Mouse (Mus musculus) hematopoietic stem cell, adult 5-6 weeks (primary cell): Measurements from ENCODE around the gene Neurl3. TPM values are rescaled to one million over a fixed set of nuclear protein-coding genes. Genes with fewer than 3 reads are reported as not detected.

Source experiments
- ATAC-seq, 2 experiments: fragments of 125-278 bp in 1 of 2; replicated peaks in 1 of 2; 2 replicates each; pipeline ENCODE4 v1.8.0; 2016 to 2017; ENCODE audit warnings: inconsistent platforms in 2 of 2, mild to moderate bottlenecking in 2 of 2, moderate number of reproducible peaks in 2 of 2, low read depth in 1 of 2, moderate TSS enrichment in 1 of 2; ENCODE audit not compliant: low FRiP score in 2 of 2, poor library complexity in 2 of 2, severe bottlenecking in 2 of 2, insufficient read depth in 1 of 2, low TSS enrichment in 1 of 2
- total RNA-seq: library from RNA; stranded (forward); fragments of 172-1452, 232-1000 nt; gene quantifications from 2 replicates; pipeline ENCODE4 v1.2.3, GENCODE M21; 2017

Gene Neurl3
- 64.3 and 66.8 TPM in 2 replicates for total RNA-seq

DNA sequence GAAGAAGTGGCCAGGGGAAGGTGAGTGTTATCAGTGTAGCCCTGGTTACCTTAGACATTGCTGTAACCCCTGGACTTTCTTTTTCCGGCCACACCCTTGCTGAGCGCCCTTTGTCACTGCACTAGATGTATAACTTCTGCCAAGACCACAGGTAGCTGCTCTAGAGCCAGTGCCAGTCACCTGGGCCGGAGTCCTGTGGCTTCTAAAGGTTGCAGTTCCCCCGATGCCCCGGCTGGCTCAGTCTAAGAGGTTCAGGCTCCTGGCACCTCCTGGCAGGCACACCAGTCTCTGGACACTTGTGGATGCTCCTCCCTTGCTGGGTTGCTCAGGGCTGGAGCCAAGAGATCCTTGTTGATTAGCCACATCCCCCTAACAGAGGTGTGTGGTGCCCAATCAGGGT, at the start of gene Neurl3:
Neurl3 (minus strand) TSS at position 225 of the 400 bp plus-strand sequence.
- ATAC-seq: no peak

DNA sequence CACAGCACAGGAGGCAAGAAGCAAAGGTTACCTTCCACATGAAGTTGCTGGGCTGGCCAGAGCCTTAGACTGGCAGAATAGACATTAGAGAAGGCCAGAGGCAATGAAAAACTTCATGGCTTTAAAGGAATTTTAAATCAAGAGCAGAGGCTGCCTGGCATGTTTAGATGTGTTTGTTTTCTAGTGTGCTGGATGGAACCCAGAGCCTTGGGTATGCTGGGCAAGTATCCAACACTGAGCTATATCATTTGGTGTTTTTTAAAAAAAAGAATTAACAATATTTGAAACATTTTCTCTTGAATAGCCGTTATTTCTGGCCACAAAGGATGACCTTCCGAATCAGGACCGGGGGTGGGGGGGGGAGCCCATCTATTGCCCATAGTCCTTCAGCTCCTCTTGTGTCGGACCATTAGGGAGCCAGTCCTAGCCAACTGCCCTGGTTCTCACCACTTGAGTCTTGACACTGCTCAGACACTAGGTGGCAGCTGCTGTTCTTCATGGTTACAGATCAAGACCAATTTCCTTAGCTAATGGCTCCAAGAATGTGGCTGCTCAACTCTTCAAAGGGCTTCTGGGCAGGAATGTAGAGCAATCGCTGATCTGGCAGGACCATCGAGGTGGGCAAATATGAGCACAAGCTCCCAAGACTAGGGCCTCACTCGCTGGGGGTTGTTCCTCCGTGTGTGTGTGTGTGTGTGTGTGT, 49.4 kb upstream of the Neurl3 start:
- peak; percentile 53 to 77 for ATAC-seq

DNA sequence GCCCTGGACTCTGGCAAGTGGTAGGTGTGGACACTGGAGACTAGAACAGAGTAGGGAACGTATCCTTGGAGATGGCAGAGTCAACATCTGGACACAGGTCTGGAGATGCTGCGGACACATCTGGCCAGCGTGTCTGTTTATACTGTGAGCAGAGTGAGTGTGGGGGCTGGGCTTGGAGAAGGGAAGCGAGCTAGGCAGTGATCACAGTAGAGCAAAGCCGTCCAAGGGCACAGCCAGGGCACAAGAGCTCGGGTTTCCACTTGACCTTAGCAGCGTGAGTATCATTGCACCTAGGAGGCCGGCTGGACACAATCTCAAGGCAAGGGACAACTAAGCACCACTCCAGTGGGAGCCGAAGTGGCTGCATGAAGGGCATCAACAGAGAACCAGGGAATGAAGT, 48.6 kb upstream of the Neurl3 start:
- no peak for ATAC-seq

DNA sequence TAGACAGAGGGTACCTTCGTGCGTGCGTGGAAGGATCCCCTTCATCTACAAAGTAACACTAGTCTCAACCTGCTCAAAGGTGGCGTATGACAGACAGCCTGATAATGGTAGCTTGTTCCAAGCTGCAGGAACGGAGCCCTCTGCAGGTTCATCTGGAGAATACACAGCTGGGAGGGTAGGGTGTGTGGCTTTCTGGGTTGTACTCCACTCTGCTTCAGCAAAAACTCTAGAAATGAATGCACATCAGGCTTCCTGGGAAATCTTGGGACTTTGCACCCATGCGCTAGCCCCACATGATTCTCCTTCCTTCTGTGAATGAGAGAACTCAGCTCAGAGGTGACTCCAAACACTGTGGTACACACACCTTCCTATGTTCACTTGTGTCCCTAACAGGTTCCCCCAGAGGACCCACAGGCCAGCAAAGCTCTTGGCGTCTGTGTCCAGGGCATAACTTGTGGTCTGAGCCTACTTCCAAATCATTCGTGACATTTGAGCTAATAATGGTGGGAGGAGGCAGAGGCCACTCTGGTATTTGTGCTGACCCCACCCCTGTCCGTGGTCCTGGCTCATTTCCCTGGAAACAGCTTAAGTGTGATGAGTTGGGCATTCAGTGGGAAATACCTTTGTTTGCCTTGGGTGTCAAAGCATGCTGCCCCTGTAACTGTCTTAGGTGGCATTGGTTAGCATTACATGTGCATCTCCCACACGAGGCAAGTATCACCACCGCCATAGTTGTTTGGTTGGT, 47.5 kb upstream of the Neurl3 start:
- no peak for ATAC-seq

DNA sequence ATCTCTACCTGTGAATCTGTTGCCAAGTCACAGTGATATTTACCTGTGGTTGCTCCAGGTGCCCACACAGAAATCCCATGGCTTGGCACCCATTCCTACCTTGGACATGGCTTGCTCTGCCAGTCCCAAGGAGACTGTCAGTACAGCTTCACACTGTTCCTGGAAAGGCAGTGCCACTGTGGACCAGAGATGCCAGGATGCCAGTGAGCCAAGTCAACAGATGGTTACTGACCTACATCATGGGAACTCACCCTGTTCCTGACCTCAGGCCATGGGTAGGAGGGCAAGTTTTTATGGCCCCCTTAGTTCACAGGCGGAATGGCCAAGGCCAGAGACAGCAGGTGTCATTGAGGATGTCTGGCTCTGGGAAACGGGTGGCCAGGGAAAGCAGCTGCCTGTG, 46.7 kb upstream of the Neurl3 start:
- ATAC-seq: no peak

DNA sequence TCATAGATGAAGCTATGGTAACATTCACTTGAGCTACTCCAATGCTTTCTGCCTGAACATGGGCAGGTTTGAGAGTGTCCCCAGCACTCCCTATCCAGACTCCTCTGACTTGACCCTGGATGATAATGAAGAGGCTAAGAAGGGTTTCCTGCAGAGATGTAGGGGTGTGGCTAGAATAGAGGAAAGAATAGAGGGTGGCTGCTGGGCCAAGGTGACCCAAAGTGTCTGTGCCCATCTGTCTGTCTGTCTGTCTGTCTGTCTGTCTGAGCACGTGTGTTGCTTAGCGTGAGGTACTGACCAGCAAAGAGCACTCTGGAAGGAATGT, 41.3 kb upstream of the Neurl3 start:
- no peak for ATAC-seq

DNA sequence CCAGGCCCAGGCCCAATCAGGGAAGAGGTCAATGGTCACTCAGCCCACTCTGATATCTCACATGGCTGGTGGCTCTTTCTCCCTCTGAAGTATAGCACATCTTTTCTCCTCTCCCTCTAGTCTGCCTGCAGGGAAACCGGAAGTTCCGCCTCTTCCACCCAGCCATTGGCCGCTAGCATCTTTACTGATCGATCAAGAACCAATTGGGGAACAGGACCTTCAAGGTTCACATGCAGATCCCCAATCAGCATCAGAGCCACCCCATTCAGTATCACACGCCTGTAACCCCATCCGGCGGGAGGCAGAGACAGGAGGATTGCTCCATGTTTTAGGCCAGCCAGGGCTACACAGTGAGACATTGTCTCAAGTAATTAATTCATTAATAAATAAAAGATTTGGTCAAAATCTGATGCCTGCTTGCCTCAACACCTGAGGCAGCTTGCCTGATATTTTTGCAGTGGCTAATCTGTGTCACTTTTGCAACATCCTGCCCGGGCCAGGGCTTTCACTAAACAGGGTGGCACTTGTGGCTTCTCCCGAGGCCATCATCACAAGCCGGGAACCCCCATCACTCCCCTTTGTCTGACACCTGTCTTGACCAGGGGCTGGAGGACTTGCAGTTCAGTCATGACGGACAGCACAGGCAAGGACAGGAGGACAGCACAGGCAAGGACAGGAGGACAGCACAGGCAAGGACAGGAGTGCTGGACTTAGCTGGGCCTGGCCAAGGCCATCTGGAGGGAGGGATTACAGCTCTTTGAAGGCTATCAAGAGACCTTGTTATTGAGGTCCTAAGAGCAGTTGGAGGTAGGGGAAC, 40.7 kb upstream of the Neurl3 start:
- no peak for ATAC-seq

DNA sequence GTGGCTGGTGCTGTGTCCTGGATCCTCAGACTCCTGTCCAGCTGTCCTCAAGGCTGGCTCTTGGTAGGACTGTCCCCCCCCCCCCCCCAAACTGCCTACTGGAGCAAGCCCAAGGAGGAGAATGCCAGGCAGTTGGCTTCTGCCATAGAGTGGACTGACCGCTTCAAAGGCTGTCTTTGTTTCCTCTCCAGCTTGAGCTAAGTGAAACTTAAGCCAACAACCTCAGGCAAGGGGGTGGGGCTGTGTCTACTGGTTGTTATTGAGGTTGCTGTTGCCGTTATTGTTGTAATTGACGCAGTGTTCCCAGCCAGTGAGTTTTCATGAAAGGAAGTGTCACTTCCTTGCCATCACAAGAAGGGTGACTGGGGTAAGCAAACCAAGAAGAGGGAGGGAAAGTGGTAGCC, 35.0 kb upstream of the Neurl3 start:
- peak; percentile 63 to 64 for ATAC-seq

DNA sequence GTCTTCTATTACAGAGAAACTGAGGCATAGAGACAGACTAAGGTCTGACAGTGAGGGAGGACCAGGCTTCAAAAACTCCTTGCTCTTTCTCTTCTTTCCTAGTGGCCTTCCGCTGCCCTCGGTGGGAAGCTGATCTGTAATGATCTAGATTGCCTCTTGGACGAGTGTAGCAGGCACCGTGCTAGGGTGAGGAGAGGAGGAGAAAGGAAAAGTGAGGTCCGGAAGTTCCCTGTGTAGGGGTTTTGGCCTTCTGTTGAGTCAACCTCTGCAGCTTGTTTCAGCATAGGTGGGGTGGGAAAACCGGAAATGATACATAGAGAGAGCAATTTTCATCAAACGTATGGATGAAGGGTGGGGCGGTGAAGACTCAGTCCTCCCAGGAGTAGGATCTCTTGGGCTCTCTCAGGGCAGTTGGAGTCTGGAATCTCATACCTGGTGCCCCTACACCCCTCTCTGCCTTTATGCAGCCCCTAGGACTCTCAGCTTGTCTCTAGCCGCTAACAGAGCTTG, 34.5 kb upstream of the Neurl3 start:
- ATAC-seq: no peak

DNA sequence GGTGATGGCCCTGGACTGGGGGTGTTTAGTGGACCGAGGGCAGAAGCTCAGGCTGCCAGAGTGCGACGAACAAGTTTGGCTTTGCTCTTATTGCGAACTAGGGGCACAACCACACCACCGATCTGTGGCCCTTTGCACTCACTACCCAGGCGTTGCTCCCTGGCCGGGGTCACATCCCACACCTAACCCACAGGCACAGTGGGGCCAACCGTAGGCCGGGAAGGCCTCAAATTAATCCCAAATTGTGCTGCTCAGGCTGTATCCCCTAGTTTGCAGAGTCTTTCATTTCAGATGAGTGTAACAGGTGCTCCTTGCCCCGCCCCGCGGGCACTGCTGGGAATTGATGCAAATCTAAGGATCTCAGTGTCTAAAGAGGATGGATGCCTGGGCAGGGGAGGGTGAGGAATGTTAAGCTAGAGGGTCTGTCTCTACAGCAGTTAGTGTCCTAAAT, 34.0 kb upstream of the Neurl3 start:
- ATAC-seq: peak in 1 of 2 experiments; percentile 5; a peak in 1 of 4 replicates

DNA sequence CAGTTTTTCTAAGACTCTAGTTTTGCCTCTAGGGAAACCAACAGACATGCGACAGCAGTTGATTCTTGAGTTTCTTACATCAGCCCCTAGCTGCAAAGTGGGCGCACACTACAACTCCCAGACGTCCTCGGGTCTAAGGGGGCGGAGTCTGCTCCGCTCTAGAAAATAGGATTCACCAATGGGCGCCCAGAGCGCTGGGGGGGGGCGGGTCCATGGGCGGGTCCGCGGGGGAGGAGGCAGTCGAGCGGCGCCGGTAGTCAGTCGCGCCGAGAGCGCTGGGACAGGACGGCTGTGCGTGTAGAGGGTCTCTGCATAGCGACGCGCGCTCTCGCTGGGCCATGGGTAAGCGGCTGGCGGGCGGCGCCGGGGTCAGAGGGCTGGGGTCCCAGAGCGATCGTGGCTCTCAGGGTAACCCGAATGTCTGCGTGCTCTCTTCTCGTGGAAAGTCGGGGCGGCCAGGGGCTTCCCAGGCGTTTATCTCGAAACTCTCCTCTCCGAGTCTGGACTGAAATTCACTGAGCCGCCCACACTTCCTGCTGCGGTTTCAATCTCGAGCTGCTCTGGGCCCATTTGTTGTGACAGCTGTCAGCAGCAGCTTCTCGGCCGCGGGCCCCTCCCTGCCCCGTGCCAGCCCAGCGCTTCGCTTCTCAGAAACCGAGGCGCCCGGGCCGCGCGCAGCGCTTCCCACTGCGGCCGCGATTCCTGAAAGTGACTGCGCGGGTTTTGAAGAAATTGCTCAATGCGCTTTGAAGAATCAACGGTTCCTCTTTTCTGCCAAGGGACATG, 33.2 kb upstream of the Neurl3 start, which contains the start of gene Arid5a:
Arid5a (plus strand) TSS at position 239 of the 786 bp plus-strand sequence.
- ATAC-seq: peak; percentile 67 to 71

DNA sequence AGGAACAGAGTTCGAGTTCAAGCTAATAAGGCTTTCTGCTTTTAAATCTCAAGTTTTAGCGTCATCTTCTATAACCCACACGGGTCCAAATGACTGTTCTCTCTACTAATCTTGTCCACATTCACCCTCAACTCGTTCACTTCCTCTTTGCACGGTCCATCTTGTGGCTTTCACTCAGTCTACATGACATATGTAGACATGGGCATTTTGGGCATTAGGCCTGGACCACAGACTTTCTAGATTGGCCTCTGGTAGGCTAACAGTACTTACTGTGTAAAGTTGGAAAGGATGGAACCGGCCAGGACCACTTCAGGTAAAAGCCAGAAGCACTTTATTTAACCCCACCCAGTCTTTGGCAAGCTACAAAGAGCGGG, 32.6 kb upstream of the Neurl3 start:
- ATAC-seq: no peak

DNA sequence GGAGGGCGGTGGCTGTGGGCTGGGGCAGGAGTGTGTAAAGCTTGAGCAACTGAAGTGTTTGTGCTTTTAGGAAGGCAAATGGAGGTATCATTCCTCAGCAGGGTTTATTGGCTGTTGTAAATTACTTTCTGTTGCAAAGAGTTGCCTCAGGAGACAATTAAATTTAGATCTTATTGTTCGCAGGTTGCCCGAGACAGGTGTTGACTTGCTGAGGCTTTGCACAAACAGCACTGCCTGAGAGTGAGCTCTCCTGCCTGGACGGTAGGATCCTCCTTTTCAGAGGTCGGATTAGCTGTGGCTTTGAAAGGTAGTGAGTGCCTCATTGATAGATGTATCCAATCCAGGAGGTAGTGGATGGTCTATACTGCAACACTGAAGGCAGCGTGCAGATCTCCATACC, 31.6 kb upstream of the Neurl3 start:
- ATAC-seq: no peak

DNA sequence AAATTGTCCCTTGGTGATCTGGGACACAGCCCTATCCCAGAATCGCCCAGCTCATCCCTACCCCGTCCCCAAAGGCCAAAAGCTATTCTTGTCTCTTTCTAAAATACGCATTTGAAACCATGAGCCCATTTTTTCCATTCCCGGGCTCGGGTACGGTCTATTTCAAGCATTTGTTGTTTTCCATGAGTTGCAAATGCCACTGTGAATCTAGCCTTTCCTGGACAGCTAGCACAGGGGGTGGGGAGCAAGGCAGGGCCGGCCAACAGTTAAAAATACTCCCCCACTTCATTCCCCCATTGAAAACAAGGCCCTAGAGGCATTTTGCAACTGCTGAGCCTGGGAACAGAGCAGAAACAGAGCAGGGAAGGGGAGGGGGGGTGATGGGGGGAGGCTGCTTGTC, 30.3 kb upstream of the Neurl3 start:
- ATAC-seq: no peak

DNA sequence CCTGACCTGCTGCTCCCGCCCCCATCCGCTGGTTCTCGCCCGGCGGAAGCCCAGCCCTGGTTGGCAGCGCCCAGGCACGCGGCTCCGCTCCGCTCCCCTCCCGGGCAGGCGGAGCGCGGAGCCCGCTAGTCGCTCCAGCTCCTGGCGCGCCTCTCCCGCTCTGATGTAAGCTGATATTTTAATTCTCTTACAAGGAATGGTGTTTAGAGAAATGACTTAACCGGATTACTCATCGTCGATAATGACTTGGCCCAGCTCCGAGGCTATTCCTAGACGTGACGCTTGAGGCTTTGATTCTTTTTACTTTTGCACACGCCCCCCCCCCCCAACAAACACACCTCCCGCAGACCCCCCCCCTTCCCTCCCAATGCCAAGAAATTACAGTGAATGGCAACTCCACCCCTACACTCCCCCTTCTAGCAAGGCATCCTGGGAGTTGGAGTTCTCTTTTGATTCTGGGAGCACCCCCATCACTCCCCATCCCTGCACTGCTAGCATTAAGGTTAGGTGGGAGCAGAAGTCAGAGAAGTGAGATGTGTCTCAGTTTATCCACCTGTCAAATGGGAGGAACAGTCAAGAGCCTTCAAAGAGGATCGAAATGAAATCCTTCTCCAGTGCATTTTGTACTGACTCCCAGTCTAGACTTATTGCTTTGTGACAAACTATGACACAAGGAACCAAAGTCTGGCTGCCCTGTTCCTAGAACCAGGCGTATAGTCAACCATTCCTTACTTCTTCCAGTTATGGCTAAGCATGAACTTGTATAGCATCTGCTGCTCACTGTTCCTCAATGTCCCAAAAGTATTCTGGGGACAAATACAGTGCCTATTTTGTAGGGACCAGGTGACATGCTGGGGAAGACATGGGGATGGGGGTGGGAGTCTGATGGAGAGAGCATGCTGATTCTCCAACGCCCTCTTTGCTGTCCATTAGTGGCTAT, 29.2 kb upstream of the Neurl3 start:
- ATAC-seq: no peak

DNA sequence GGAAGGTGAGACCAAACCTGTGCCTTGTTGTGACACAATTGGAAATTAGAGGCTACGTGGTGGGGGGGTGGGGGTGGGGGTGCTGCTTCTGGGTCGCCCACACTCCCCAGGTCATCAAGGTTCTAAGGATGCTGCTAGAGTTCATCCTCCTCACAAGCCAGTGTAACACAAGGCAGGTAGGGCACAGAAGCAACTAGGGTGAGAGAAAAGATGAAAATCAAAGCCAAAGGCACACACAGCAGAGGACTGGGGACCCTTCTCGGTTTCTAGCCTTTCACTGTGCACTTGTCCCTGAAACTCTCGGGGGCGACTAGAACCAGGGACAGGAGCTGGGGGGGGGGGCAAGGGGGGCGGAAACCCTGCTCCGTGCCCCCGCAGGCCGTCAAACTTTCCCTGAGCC, 28.5 kb upstream of the Neurl3 start:
- no peak for ATAC-seq
